Mouse (Mus musculus) MEL-GATA-1-ER (cell line): Measurements from ENCODE around the gene Jrkl.

ENCODE experiments used
- DNase-seq: peaks from one replicate; pipeline ENCODE4 v3.0.0-alpha.2; 2012; ENCODE audit warnings: low read depth; ENCODE audit errors: extremely low read depth

Jrkl gene

DNA sequence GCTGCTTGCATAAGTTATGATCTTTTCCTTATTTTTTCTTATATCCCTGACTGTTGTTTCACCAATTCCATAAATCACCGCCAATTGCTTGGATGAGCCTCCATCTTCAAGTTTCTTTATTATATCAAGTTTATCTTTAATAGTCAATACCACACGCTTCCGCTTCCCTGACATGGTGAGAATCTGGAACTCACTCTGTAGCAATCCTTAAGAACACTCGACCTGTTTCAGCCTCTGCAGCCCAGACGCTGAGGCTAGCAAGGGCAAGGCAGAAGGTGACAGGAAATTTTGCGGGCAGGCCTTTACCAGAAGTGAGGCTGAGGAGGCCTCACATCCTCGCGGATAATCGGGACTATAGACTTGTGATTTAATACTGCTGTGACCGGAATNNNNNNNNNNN lies at the start of gene Jrkl:
Gene Jrkl, minus strand, starts transcription at position 349 of the 400 bp plus-strand sequence.
- DNase-seq, result peak; percentile 72

DNA sequence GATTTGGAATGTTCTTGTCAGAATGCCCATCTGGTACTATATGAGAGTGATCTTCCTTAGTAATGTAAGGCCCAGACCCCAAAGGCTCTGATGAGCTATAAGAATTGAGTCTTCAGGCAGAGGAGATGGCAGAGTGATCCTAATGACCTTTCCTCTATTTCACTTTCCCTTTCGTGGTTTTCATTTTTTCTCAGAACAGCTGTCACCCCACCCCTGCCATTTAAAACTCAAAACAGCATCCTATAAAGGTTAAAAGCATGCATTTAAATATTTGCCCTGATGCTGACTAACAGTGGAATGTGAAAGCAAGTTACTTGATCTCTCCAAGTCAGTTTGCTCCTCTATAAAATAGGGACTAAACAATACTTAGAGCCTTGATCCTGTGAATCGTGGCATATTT lies 41.9 kb upstream of the Jrkl start:
- no peak for DNase-seq

DNA sequence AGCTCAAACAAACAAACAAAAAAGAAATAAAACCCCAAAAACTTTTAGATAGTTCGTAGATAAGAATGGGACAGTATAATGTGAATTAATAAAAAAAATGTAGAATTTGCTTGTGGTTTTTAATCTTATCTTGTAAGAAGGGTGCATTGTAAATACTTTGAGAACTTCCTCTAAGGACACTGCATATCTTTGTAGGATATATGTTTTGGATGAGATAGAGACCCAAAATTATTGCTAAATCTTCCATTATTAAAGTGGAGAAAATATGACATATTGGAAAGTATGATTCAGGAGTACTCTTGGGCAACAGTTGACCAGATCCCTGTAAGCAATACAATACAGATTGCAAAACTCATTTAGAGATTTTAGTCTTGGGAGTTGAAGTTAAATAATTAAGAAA lies 27.6 kb upstream of the Jrkl start:
- DNase-seq, result peak; percentile 6

DNA sequence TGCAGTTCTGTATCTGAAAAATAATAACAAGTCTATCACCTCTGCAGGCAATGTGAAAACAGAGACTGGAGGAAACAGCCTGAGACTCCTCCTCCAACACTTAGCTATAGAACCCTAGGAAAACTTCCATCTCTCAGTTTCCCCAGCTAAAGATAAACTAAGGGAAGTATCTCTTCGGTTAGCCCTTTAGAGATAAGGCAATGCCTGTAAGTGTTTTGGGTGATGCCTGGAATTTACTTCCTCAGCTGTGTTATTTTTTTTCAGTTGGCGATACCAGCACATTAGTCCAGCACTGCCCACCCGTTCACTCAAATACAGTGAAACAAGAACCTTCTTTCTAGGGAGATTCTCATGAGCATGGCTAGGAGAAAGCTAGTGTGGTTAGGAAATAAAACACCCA lies 15.4 kb upstream of the Jrkl start:
- DNase-seq, result peak; percentile 16

DNA sequence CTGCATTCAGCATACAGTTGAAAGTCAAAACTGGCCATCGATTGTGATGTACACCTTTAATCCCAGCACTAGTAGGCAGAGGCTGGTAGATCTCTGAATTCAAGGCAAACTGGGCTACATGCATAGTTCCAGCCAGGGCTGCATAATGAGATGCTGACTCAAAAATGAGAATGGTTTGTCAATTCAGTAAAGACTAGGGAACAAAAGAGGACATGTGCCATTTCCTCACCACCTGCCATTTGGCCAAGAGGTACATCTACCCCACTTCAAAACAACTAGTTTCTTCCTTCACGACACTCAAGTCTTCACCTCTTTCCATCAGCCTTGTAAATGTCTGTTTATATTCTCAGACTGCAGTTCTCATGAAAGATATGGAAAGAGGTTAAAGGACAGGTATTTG lies 12.5 kb upstream of the Jrkl start:
- no peak for DNase-seq

DNA sequence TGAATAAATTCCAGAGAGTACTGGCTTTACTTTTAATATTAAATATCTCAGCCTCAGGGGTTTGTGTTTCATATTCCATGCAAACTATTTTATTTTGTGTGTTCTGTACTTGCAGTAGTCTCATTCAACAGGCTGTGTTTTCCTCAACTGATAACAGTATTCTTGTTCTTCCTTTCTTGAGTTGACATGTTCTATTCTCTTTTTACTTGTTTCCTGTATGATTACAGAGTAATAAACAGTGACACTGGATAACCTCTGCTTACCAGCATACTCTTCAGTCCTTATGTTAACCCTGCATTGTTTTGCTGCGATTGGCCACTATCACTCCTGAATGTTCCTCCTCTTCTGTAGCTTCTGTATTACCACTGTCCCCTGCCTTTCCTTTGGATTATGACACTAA lies 11.1 kb upstream of the Jrkl start:
- no peak for DNase-seq

DNA sequence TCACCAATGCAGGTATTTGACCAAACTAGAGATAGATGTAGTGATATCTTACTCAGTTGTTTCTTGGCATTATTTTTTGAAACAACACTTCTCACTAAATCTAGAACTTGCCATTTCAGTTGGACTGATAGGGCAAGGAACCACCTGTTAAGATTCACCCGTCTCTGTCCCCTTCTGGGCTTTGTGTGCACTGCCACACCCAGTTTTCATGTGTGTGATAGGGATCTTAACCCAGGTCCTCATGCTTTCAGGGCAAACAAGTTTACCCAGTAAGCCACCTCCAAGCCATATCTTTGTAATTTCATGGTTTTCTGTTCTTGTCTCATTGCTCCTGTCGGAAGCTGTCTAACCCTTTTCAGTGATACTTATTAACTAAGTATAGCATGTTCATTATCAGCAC lies 5.6 kb upstream of the Jrkl start:
- DNase-seq, result no peak

DNA sequence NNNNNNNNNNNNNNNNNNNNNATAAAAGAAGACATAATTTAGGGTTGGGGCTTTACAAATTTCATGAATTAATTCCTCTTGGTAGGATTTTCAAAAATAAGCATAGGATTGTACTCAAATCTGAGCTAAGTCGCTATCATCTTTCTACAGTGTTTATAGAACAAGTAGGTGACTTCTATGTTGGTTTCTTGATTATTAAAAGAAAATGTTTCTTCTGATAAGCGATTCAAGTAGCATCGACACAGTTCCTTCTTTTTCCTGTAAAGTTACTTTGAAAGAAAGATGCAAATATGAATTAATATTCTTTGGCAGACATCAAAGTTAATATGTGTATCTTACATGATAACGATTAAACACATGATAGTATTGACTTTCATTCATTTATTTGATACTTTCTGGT lies 2.5 kb upstream of the Jrkl start:
- DNase-seq, result no peak

DNA sequence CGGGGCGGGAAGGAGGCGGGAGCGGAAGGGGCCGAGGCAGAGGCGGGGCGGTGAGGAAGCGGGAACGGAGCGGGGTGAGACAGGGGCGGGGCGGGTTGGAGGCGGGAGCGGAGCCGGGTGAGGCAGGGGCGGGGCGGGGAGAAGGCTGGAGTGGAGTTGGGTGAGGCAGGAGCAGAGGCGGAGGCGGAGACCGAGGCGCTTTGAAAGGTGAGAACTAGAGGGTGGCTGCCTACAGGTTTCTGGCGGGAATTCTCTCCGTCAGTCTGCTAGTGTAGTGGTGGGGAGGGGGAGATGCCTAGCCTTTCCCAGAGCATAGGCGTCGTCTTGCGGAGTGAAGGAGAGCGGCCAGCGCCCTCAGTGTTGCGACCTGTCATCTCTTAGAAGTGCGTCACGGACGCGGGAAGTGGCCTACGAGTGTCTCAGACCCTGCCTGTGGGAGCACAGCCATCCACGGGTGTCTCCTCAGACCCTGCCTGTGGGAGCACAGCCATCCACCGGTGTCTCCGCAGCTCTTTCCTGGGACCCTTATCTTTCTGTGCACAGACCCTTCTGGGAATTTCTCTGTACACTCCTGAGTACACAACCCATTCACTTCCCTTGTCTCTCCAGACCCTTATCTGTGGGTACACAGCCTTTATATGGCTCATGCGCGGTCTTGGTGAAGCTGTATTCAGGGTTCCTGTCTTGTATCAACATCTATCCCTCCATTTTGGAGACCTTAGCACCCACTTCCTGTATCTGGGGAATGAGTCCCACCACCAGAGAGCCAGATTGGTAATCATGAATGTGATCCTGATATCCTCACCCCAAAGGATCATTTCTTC lies 1.4 kb upstream of the Jrkl start, which contains the start of gene Ccdc82:
Gene Ccdc82, plus strand, starts transcription at position 141 of the 824 bp plus-strand sequence.
- peak; percentile 88 for DNase-seq

DNA sequence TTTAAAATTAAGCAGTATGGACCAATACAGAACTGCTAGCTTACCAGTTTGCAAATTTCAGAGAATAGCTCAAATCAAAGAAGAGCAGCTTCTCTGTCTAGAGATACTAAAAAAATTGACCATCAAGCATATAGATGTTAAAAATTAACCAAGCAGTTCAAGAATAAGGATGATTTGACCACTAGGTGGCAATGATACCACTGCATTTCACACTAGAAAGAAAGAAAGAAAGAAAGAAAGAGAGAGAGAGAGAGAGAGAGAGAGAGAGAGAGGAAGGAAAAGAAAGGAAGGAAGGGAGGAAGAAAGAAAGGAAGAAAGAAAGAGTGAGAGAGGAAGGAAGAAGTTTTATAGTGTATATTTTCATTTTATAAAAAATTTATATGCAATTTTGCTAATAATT lies 3.3 kb downstream of the Jrkl start:
- DNase-seq, result peak; percentile 36

DNA sequence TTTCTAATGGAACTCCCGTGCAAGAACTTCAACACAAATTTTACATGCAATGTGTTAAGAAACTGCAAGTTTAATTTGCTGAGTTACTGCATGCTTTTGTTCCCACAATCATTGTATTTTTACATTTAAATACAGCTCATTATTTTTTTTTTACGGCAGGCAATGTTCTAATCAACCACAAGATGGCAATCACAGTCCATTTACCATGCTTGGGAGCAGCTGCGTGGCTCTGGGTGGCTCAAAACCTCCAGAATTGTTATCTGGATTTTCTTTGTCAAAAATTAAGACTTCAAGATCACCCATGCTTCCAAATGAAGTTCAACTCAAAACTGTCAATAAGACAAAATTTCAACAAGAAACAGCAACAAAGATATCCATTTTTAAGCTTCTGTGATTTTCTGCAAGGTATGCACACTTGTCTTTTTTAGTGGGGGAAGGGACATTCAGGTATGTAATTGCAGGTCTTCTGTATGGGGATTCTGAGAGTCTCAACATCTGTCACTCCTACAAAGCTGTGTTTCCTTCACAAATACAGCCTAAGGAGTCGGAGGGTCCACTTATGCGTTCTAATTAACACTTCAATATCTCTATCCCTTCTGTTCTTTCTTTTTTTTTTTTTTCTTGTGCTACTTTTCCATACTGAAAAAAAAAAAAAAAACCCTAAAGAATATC lies 13.9 kb downstream of the Jrkl start:
- peak; percentile 18 for DNase-seq

DNA sequence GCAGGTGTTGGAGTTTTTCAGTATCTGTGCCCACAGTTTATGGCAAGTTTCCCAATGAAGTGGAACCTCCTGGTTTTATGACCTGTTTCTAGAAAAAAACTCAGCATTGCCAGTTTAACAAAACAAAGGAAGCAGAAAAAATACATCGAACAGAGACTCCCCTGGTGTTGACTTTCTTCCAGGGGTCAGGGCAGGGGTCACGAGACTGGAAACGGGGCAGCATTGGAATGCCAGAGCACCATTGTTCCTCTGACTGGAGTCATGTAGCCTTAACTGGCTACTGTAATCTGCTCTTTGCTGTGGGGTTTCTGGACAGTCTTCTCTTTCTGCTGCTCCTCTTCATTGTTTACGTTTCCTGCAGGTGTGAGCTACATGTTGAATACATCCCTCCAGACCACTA lies 15.1 kb downstream of the Jrkl start:
- no peak for DNase-seq

DNA sequence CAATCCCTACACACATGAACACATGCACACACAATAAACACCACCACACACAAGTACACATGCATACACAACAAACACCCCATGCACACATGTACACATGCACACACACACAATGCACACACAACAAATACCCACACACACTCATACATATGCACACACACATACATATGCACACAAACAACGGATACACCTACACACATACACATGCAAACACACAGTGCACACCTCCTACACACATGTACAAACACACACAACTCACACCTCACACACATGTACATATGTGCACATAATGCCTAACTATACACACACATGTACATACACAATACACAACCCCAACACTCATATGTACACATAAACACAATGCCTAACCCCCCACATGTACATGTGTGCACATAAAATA lies 19.8 kb downstream of the Jrkl start:
- no peak for DNase-seq

DNA sequence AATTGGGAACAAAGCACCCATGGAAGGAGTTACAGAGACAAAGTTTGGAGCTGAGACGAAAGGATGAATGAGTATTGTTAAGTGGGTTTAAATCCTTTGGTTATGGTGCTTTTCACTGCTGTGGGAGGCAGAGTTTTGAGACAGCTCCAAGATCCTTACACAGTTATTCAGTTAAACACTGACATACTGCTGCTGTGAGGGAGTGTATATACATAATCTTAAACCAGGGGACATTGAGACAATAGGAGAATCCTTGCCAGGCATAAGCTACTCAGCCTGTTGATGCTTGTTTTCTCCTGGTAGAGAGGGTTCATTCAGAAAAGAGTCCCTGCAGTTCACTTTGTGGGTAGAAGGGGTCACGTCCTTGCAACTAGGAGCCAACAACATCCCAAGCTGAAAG lies 39.3 kb downstream of the Jrkl start:
- no peak for DNase-seq

DNA sequence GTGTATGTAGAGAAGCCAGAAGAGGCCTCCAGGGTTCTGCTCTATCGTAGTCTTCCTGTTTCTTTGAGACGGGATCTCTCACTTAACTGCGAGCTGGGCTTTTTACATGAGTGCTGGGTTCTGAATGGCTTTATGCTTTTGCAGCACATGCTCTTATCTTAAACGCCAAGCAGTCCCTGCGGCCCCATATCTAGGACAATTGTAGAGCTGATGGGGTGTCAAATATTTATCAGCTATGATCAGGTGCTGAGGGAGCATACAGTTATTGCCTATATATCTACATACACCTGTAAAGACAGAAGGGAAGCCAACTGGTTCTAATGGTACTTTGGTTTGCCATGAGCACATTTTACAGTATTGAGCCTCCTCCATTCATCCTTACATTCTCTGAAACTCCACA lies 41.9 kb downstream of the Jrkl start:
- no peak for DNase-seq

DNA sequence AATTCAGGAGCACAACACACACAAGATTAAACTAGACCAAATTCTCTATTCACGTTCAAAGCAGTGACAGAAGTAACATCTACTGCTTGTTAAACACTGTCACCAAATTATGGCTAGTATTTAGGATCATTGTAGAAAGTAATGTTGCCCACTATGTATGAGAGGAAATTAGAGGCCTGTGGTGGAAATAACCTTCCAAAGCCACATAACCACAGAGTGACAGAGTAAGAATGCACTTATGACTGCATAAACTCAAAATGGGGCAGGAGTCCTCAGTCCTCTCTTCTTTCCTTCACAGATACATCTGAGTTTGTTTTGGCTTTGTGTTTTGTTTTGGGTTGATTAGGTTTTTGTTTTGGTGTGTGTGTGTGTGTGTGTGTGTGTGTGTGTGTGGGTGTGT lies 42.5 kb downstream of the Jrkl start:
- no peak for DNase-seq

DNA sequence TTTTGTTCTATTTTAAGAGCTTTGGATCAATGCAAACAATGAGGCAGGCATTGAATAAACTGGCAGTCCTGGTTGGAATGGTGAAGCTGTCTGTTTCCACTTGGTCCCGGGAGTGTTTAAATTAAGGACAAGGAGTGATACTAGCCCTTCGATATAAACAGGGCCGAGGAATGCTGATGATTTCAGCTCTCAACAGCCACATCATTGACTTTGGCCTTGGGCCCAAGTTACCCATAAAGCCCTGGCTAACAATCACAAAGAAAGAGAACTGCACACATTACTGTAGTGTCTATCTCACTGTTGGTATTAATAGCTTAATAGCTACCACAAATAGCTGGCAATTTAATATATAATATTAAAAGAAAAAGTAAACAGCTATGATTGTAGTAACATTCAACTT lies 45.5 kb downstream of the Jrkl start:
- no peak for DNase-seq

DNA sequence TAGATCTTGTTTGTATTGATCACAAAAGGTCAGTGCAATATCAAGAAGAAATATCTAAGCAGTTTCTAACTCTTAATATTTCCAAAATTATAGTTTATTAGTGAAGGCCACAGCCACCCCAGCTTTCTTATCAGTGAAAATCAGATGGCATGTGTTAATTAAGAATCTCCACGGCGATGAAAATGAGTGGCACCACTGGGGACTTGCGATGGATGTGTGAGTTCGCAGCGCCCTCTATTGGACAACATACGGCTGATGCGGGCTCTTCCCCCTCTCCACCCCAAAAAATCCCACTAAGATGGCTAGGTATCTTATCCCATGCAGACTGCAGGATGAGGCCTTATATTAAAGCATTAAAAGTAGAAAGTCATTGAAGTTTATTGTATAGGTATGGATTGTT lies 49.9 kb downstream of the Jrkl start:
- peak; percentile 19 for DNase-seq

DNA sequence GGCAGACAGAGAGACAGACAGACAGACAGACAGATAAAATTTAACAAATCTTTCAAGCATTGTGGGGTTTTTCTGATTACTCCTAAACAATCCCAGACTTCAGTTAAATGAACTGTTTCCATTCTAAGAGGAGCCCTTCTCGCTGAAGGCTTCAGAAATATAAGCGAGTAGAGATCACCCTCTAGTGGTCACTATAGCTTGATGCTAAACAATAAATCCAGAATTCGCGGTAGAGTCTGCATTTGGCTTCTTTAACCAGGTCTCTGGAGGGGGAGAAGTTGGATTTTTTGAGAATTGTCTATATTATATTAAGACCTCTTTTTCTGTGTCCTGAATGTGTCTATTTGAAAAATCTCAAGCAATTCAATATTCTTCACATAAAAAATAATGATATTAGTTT lies 50.4 kb downstream of the Jrkl start:
- DNase-seq, result peak; percentile 30

DNA sequence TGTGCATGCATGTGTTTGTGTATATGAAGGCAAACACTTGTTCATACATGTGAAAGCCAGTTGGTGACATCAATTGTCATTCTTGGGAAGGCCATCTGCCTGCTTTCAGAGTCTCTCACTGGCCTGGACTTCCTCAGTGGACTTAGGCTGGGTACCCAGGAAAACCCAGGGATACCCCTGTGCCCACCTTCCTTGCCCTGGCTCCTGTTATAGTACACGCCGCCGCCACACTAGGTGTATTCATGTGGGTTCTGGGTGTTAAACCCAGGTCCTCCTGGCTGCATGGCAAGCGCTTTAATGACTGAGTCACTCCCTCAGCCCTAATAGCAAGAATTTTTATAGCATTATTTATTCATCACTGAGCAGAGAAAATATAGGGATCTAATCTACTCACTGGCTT lies 51.0 kb downstream of the Jrkl start:
- no peak for DNase-seq
